Mouse (Mus musculus): Measurements from ENCODE around the gene Ctnnbl1.

Gene Ctnnbl1

GRCm38 (mm10) chr2:157932655-157933054 lies 195.5 kb downstream of the Ctnnbl1 start:
- DNase-seq (ENCODE audit: low read depth, low spot score) = no peak

GRCm38 (mm10) chr2:157935444-157936171 lies 198.4 kb downstream of the Ctnnbl1 start:
- no peak for DNase-seq (ENCODE audit: low read depth, low spot score)

GRCm38 (mm10) chr2:157936676-157937075 lies 199.5 kb downstream of the Ctnnbl1 start:
- no peak for DNase-seq (ENCODE audit: low read depth, low spot score)

- DNase-seq (ENCODE audit: low read depth, low spot score) = no peak
Observed at GRCm38 (mm10) chr2:157940586-157941185, 203.5 kb downstream of the Ctnnbl1 start.
